Mouse (Mus musculus): Measurements from ENCODE around the gene 9430097D07Rik. TPM values are rescaled to one million over a fixed set of nuclear protein-coding genes. Genes with fewer than 3 reads are reported as not detected.

The 9430097D07Rik gene
- polyA plus RNA-seq, 1 experiment from 2014 or later, result 0.86 TPM

Other genes starting within 250 kb of the 9430097D07Rik start
- 62.5 and 64.4 TPM in 2 replicates for gene Ciz1, start 223.4 kb downstream of the 9430097D07Rik start, polyA plus RNA-seq (2015; fragmentation: Nextera tagmentation; extraction: Ambion mirVana)
- 78.4 and 79.0 TPM in 2 replicates for gene Dnm1, start 222.3 kb downstream of the 9430097D07Rik start, polyA plus RNA-seq (2015; fragmentation: Nextera tagmentation; extraction: Ambion mirVana)
- 116 and 117 TPM in 2 replicates for gene 1110008P14Rik, start 193.7 kb downstream of the 9430097D07Rik start, polyA plus RNA-seq (2015; fragmentation: Nextera tagmentation; extraction: Ambion mirVana)
- 0.44 and 0.83 TPM in 2 replicates for gene Lcn2, start 187.4 kb downstream of the 9430097D07Rik start, polyA plus RNA-seq (2015; fragmentation: Nextera tagmentation; extraction: Ambion mirVana)
- 51.3 and 54.2 TPM in 2 replicates for gene Ptges2, start 179.8 kb downstream of the 9430097D07Rik start, polyA plus RNA-seq (2015; fragmentation: Nextera tagmentation; extraction: Ambion mirVana)
- 5.7 and 5.9 TPM in 2 replicates for gene Naif1, start 125.2 kb downstream of the 9430097D07Rik start, polyA plus RNA-seq (2015; fragmentation: Nextera tagmentation; extraction: Ambion mirVana)
- gene Slc25a25, start 124.2 kb downstream of the 9430097D07Rik start, polyA plus RNA-seq (2015; fragmentation: Nextera tagmentation; extraction: Ambion mirVana), result 55.3 and 60.1 TPM in 2 replicates
- gene Fam102a, start 40.4 kb downstream of the 9430097D07Rik start, polyA plus RNA-seq (2015; fragmentation: Nextera tagmentation; extraction: Ambion mirVana), result 7.3 TPM in 2 replicates
- 145 and 150 TPM in 2 replicates for gene Dpm2, start 4.8 kb downstream of the 9430097D07Rik start, polyA plus RNA-seq (2015; fragmentation: Nextera tagmentation; extraction: Ambion mirVana)
- 11.3 and 11.8 TPM in 2 replicates for gene Pip5kl1, start 887 bp downstream of the 9430097D07Rik start, polyA plus RNA-seq (2015; fragmentation: Nextera tagmentation; extraction: Ambion mirVana)
- gene St6galnac4, start 11.4 kb upstream of the 9430097D07Rik start, polyA plus RNA-seq (2015; fragmentation: Nextera tagmentation; extraction: Ambion mirVana), result 33.3 and 36.5 TPM in 2 replicates
- 24.2 and 26.9 TPM in 2 replicates for gene St6galnac6, start 24.0 kb upstream of the 9430097D07Rik start, polyA plus RNA-seq (2015; fragmentation: Nextera tagmentation; extraction: Ambion mirVana)
- gene Ak1, start 46.1 kb upstream of the 9430097D07Rik start, polyA plus RNA-seq (2015; fragmentation: Nextera tagmentation; extraction: Ambion mirVana), result 97.6 and 101 TPM in 2 replicates
- gene Eng, start 70.9 kb upstream of the 9430097D07Rik start, polyA plus RNA-seq (2015; fragmentation: Nextera tagmentation; extraction: Ambion mirVana), result 32.4 and 32.8 TPM in 2 replicates
- 23.2 and 25.1 TPM in 2 replicates for gene Fpgs, start 128.5 kb upstream of the 9430097D07Rik start, polyA plus RNA-seq (2015; fragmentation: Nextera tagmentation; extraction: Ambion mirVana)
- gene Cdk9, start 137.4 kb upstream of the 9430097D07Rik start, polyA plus RNA-seq (2015; fragmentation: Nextera tagmentation; extraction: Ambion mirVana), result 73.5 and 76.5 TPM in 2 replicates
- 54.7 and 57.2 TPM in 2 replicates for gene Sh2d3c, start 145.4 kb upstream of the 9430097D07Rik start, polyA plus RNA-seq (2015; fragmentation: Nextera tagmentation; extraction: Ambion mirVana)
- gene 6330409D20Rik, start 165.3 kb upstream of the 9430097D07Rik start, polyA plus RNA-seq (2015; fragmentation: Nextera tagmentation; extraction: Ambion mirVana), result 3.4 and 4.1 TPM in 2 replicates
- 54.1 and 55.9 TPM in 2 replicates for gene Tor2a, start 181.6 kb upstream of the 9430097D07Rik start, polyA plus RNA-seq (2015; fragmentation: Nextera tagmentation; extraction: Ambion mirVana)
- 0.89 and 0.92 TPM in 2 replicates for gene Ttc16, start 199.9 kb upstream of the 9430097D07Rik start, polyA plus RNA-seq (2015; fragmentation: Nextera tagmentation; extraction: Ambion mirVana)
- gene Ptrh1, start 200.1 kb upstream of the 9430097D07Rik start, polyA plus RNA-seq (2015; fragmentation: Nextera tagmentation; extraction: Ambion mirVana), result 5.9 and 6.1 TPM in 2 replicates
- 1.0 and 1.2 TPM in 2 replicates for gene Cfap157, start 208.7 kb upstream of the 9430097D07Rik start, polyA plus RNA-seq (2015; fragmentation: Nextera tagmentation; extraction: Ambion mirVana)

Measured in midbrain, embryonic 15.5 days (tissue).